Mouse (Mus musculus): Measurements from ENCODE around the gene Iqcb1.
A peak's percentile ranks its signal among the peaks of the same experiment; 100 is the strongest.

The Iqcb1 gene

GRCm38 (mm10) chr16:36874583-36875275 is 46.5 kb downstream of the Iqcb1 start, which contains the start of the genes Eaf2 and Golgb1:
TSS of gene Eaf2 (minus strand) at chr16:36875003.
TSS of gene Golgb1 (plus strand) at chr16:36875140.
- peak; percentile 89 to 95 for DNase-seq (ENCODE audit: low read depth in 1 of 2, low spot score in 2 of 2)

- DNase-seq (ENCODE audit: low read depth in 1 of 2, low spot score in 2 of 2) = peak; percentile 4 to 43
These were observed 47.2 kb downstream of the Iqcb1 start for GRCm38 (mm10) chr16:36875276-36875851.

- DNase-seq (ENCODE audit: low read depth in 1 of 2, low spot score in 2 of 2) = no peak
These were observed 49.1 kb downstream of the Iqcb1 start for GRCm38 (mm10) chr16:36877316-36877715.

GRCm38 (mm10) chr16:36882737-36883343 is 54.7 kb downstream of the Iqcb1 start:
- no peak for DNase-seq (ENCODE audit: low read depth in 1 of 2, low spot score in 2 of 2)

- DNase-seq (ENCODE audit: low read depth in 1 of 2, low spot score in 2 of 2) = peak; percentile 17 to 18
These were observed 56.7 kb downstream of the Iqcb1 start for GRCm38 (mm10) chr16:36884881-36885280.

GRCm38 (mm10) chr16:36885912-36886311 is 57.7 kb downstream of the Iqcb1 start:
- no peak for DNase-seq (ENCODE audit: low read depth in 1 of 2, low spot score in 2 of 2)

- no peak for DNase-seq (ENCODE audit: low read depth in 1 of 2, low spot score in 2 of 2)
These were observed 59.4 kb downstream of the Iqcb1 start for GRCm38 (mm10) chr16:36887546-36887945.

GRCm38 (mm10) chr16:36890559-36890958 is 62.4 kb downstream of the Iqcb1 start:
- no peak for DNase-seq (ENCODE audit: low read depth in 1 of 2, low spot score in 2 of 2)

GRCm38 (mm10) chr16:36891415-36891814 is 63.2 kb downstream of the Iqcb1 start:
- DNase-seq (ENCODE audit: low read depth in 1 of 2, low spot score in 2 of 2) = no peak

- DNase-seq (ENCODE audit: low read depth in 1 of 2, low spot score in 2 of 2) = no peak
These were observed 65.1 kb downstream of the Iqcb1 start for GRCm38 (mm10) chr16:36893317-36893716.

- no peak for DNase-seq (ENCODE audit: low read depth in 1 of 2, low spot score in 2 of 2)
These were observed 68.5 kb downstream of the Iqcb1 start for GRCm38 (mm10) chr16:36896712-36897111.

GRCm38 (mm10) chr16:36903156-36903555 is 75.0 kb downstream of the Iqcb1 start:
- no peak for DNase-seq (ENCODE audit: low read depth in 1 of 2, low spot score in 2 of 2)

- DNase-seq (ENCODE audit: low read depth in 1 of 2, low spot score in 2 of 2) = no peak
These were observed 83.7 kb downstream of the Iqcb1 start for GRCm38 (mm10) chr16:36911909-36912308.

GRCm38 (mm10) chr16:36912311-36912710 is 84.1 kb downstream of the Iqcb1 start:
- no peak for DNase-seq (ENCODE audit: low read depth in 1 of 2, low spot score in 2 of 2)

GRCm38 (mm10) chr16:36914195-36914594 is 86.0 kb downstream of the Iqcb1 start:
- DNase-seq (ENCODE audit: low read depth in 1 of 2, low spot score in 2 of 2) = no peak

- DNase-seq (ENCODE audit: low read depth in 1 of 2, low spot score in 2 of 2) = no peak
These were observed 90.3 kb downstream of the Iqcb1 start for GRCm38 (mm10) chr16:36918505-36918904.

- DNase-seq (ENCODE audit: low read depth in 1 of 2, low spot score in 2 of 2) = no peak
These were observed 92.2 kb downstream of the Iqcb1 start for GRCm38 (mm10) chr16:36920410-36920809.

- DNase-seq (ENCODE audit: low read depth in 1 of 2, low spot score in 2 of 2) = no peak
These were observed 93.0 kb downstream of the Iqcb1 start for GRCm38 (mm10) chr16:36921067-36921613.

- no peak for DNase-seq (ENCODE audit: low read depth in 1 of 2, low spot score in 2 of 2)
These were observed 93.8 kb downstream of the Iqcb1 start for GRCm38 (mm10) chr16:36921980-36922379.

All from monocyte, adult 2 months (primary cell).